Mouse (Mus musculus) neural tube, embryonic 13.5 days (tissue): ENCODE data around the gene Tet1. TPM values are rescaled to one million over a fixed set of nuclear protein-coding genes. Genes with fewer than 3 reads are reported as not detected.

Experiments
- ATAC-seq: fragments of 200-750 bp; cut with Nextera tagmentation; 2 replicates; pipeline ENCODE4 v1.8.0; 2017; ENCODE audit warnings: low read depth, mild to moderate bottlenecking, moderate TSS enrichment, moderate library complexity
- H3K27ac ChIP-seq: fragments of 300-500 bp; sonication (generic); replicated peaks from 2 replicates; pipeline ENCODE4 v1.5.1; 2015; ENCODE audit warnings: moderate library complexity, mild to moderate bottlenecking, inconsistent platforms
- H3K27me3 ChIP-seq: fragments of 300-500 bp; sonication (generic); 2 replicates; pipeline ENCODE4 v1.6.1; 2015; ENCODE audit warnings: mild to moderate bottlenecking, inconsistent platforms
- H3K36me3 ChIP-seq: fragments of 300-500 bp; sonication (generic); 2 replicates; pipeline ENCODE4 v1.6.1; 2015; ENCODE audit warnings: mild to moderate bottlenecking, inconsistent platforms
- H3K4me1 ChIP-seq: fragments of 300-500 bp; sonication (generic); replicated peaks from 2 replicates; pipeline ENCODE4 v1.6.1; 2015; ENCODE audit warnings: inconsistent platforms
- H3K4me2 ChIP-seq: fragments of 300-500 bp; sonication (generic); 2 replicates; pipeline ENCODE4 v1.6.1; 2015; ENCODE audit warnings: inconsistent platforms, mild to moderate bottlenecking, moderate library complexity
- H3K4me3 ChIP-seq: fragments of 300-500 bp; sonication (generic); 2 replicates; pipeline ENCODE4 v1.5.1; 2015; ENCODE audit warnings: mild to moderate bottlenecking, inconsistent platforms
- H3K9ac ChIP-seq: fragments of 300-500 bp; sonication (generic); 2 replicates; pipeline ENCODE4 v1.6.1; 2015; ENCODE audit warnings: moderate library complexity, mild to moderate bottlenecking, inconsistent platforms
- H3K9me3 ChIP-seq: fragments of 300-500 bp; sonication (generic); 2 replicates; pipeline ENCODE4 v1.6.1; 2016; ENCODE audit warnings: inconsistent platforms
- WGBS: fragments of 180-500 bp; shearing (Covaris S2); methylation state at CpG from one replicate; pipeline ENCODE4 v1.1.7; 2015; 5-methylcytosine and 5-hydroxymethylcytosine counted together
- polyA plus RNA-seq: library from polyadenylated mRNA; unstranded; fragments of >200 nt; fragmentation: Nextera tagmentation; extraction: Ambion mirVana; gene quantifications from 2 replicates; pipeline ENCODE4 v1.2.1, GENCODE M21; 2015

Tet1 gene
- polyA plus RNA-seq, 1 experiment from 2014 or later = 30.4 TPM

DNA sequence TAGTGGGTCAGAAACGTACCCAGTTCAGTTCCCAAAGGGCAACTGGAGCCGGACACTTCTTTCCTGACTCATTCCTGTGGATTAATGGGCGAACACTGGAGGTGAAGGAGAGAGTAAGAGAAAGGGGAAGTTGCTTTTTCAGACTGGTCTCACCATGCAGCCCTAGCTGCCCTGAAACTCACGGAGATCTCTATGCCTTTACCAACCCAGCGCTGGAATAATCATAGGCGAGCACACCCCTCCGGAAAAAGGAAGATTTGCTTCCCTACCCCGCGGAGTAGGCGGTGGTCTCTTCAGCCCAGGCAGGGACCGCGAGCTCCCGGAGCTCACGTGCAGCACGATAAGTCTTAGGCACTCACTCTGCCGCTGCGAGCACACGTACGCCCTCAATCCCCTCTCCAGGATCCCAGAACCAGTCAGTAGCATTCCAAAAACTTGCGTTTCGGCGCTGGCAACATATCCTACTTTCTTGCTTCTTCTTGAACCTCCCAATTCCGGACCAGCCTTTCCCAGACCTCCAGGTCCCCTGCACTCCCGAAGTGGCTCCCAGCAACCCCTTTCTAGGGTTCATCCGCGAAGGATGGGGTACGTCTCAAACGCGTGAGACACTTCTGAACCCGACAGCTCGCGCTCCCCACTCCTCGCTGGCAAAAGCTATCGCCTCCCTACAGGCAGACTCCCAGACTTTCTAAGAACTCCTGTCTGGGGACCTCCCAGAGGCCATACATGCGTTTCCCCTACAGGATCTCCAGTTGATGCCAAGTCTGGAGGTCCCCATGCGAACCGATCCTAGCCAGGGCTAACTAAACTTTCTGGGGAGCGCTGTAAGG lies 22.6 kb downstream of the Tet1 start:
- WGBS = under 1% methylated on average over 38 of the region's 38 CpGs

DNA sequence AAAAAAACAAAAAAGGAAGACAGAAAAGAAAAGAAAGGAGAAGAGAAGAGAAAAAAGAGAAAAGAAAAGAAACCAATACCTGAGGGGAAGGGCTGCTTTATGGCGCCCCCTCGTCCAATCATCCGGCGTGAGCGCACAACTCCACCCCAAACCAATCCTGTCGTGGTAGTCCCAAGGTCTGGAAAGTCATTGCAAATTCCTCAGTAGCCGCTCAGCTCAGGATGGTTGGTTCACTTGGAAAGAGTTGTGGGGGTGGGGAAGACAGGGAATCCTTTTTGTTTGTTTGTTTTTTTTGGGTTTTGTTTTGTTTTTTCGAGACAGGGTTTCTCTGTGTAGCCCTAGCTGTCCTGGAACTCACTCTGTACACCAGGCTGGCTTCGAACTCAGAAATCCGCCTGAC lies 23.3 kb downstream of the Tet1 start:
- Histone ChIP-seq H3K27ac (no peak overlapping the region), H3K9ac (no peak overlapping the region), H3K4me1 (peaks cover 28% of the 10 kb centered on the region), H3K9me3 (no peaks in the 10 kb centered on the region), H3K27me3 (peaks cover 23% of the 10 kb centered on the region), H3K4me2 (peak overlapping the region; percentile 70), H3K36me3 (no peaks in the 10 kb centered on the region), H3K4me3 (peak overlapping the region; percentile 52; the same call in 1 of the 2 replicates)
- no peak for ATAC-seq
- 21% methylated on average over 10 of the region's 10 CpGs for WGBS

More for the DNA sequence above, 22.6 kb downstream of the Tet1 start:
- 0 out of 2 replicates have a peak, but pooled peaks have one; percentile 11 for ATAC-seq
- H3K4me3 ChIP-seq = peak overlapping the region; percentile 52
- H3K36me3 ChIP-seq = no peaks in the 10 kb centered on the region
- no peak overlapping the region for H3K27ac ChIP-seq
- H3K9me3 ChIP-seq = no peaks in the 10 kb centered on the region
- peak overlapping the region; percentile 64 for H3K9ac ChIP-seq
- peak overlapping the region; percentile 70 for H3K4me2 ChIP-seq
- H3K4me1 ChIP-seq = peaks cover 28% of the 10 kb centered on the region
- H3K27me3 ChIP-seq = peaks cover 23% of the 10 kb centered on the region

DNA sequence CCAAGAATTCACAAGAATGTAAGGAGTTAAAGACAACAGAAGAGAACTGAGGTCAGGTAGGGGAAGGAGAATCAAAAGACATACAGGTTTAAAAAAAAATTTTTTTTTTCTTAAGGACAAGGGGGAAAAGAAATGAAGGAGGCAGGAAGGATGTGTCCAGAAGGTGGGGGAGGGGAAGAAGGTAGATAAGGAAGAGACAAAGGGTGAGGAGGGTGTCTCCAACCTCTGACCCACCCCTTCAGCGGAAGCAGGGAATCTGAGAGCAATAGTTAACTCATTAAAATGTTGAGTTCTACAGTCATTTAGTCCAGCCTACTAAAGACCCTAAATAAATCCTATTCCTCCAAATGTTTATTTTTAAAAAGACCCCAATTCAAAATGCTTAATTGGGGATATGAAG lies 24.3 kb downstream of the Tet1 start:
- H3K4me2 ChIP-seq = peak overlapping the region; percentile 20; the same call in 1 of the 2 replicates

DNA sequence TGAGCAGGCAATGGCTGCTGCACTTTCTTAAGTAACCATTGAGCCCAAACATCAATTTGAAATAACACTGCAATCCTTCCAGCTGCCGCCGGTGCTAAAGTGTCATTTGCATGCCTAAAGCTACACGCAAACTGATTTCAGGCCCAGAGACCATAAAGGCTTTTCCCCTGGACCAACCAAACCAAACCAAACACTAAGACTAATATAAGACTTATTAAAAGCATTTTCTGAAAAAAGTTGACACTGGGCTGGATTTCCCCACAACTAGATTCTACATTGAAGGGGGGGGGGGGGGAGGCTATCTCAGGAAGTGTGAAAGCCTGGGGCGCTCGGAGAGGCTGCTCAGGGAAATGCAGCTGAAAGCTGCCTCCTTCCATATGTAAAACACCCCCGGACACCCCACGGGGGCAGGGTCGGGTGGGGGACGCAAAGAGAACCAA lies 24.8 kb downstream of the Tet1 start:
- Histone ChIP-seq H3K4me1 (peaks cover 28% of the 10 kb centered on the region), H3K4me2 (peak overlapping the region; percentile 20; the same call in 1 of the 2 replicates), H3K27me3 (peaks cover 23% of the 10 kb centered on the region), H3K9me3 (no peaks in the 10 kb centered on the region), H3K27ac (no peak overlapping the region), H3K4me3 (no peak overlapping the region), H3K9ac (no peak overlapping the region), H3K36me3 (peaks cover 4% of the 10 kb centered on the region; the same call in 1 of the 2 replicates)
- WGBS = 5% methylated on average over 9 of the region's 9 CpGs
- no peak for ATAC-seq

More for the DNA sequence above, 24.3 kb downstream of the Tet1 start:
- H3K9me3 ChIP-seq = no peaks in the 10 kb centered on the region
- WGBS = 33% methylated on average over 1 of the region's 1 CpGs
- no peak overlapping the region for H3K4me3 ChIP-seq
- H3K36me3 ChIP-seq = no peaks in the 10 kb centered on the region
- H3K9ac ChIP-seq = no peak overlapping the region
- peaks cover 23% of the 10 kb centered on the region for H3K27me3 ChIP-seq
- no peak for ATAC-seq
- peaks cover 28% of the 10 kb centered on the region for H3K4me1 ChIP-seq
- H3K27ac ChIP-seq = no peak overlapping the region

DNA sequence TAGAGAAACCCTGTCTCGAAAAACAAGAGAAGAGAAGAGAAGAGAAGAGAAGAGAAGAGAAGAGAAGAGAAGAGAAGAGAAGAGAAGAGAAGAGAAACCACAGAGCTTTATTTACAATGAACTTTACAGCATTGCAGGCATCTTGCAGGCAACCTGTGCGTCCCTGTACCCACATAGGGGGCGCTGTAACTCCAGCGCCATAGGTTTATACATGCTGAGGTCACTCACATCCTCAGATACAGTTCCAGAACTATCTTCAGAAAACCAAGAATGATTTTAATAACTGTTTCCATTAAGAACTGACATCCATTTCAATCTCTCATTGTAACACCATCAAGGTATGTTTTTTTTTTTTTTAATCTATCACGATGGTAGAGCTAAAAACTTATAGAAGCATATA lies 27.6 kb downstream of the Tet1 start:
- no peak overlapping the region for H3K4me2 ChIP-seq
- peaks cover 16% of the 10 kb centered on the region for H3K27me3 ChIP-seq
- no peak overlapping the region for H3K4me3 ChIP-seq
- H3K27ac ChIP-seq = no peak overlapping the region
- peaks cover 15% of the 10 kb centered on the region for H3K4me1 ChIP-seq
- ATAC-seq = no peak
- 41% methylated on average over 5 of the region's 5 CpGs for WGBS
- H3K36me3 ChIP-seq = peaks cover 8% of the 10 kb centered on the region; the same call in 1 of the 2 replicates
- no peaks in the 10 kb centered on the region for H3K9me3 ChIP-seq
- H3K9ac ChIP-seq = no peak overlapping the region

DNA sequence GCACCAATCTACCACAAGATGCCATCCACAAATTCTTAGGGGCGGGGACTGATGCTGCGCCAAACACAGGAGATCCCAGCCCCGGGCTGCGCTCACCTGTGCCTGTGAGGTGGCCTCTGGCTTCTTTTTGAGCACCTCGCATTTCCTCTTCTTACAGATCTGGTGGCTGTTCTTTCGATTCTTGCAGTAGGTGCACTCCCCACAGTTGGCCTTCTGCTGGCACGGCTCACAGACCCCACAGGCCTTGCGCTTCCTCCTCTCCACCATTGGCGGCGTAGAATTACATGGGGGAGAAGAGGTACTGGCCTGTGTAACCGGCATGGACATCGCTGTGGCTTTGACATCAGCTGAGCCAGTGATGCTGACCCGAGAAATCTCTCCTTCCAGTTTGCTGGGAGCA lies 30.7 kb downstream of the Tet1 start:
- no peak overlapping the region for H3K4me3 ChIP-seq
- 88% methylated on average over 13 of the region's 13 CpGs for WGBS
- no peak overlapping the region for H3K4me2 ChIP-seq
- no peak for ATAC-seq
- H3K27ac ChIP-seq = no peak overlapping the region
- H3K27me3 ChIP-seq = no peaks in the 10 kb centered on the region
- no peaks in the 10 kb centered on the region for H3K9me3 ChIP-seq
- no peaks in the 10 kb centered on the region for H3K4me1 ChIP-seq
- peaks cover 8% of the 10 kb centered on the region; the same call in 1 of the 2 replicates for H3K36me3 ChIP-seq
- no peak overlapping the region for H3K9ac ChIP-seq

DNA sequence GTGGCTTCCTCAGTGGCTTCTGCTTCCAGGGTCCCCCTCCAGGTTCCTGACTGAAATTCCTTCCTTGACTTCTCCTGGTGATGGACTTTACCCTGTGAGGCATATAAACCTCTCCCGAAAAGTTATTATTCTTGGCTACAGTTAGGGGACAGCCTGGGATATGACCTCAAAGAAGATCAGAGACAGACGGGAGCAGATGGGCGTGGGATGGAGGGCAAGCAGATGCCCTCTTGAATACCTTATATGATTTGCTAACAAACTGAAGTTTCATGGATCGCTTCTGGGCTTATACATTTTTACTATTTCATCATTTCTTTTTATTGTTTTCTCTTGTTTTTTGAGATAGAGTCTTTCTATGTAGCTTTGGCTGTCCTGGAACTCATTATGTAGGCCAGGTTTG lies 33.2 kb downstream of the Tet1 start:
- no peak overlapping the region for H3K4me2 ChIP-seq

DNA sequence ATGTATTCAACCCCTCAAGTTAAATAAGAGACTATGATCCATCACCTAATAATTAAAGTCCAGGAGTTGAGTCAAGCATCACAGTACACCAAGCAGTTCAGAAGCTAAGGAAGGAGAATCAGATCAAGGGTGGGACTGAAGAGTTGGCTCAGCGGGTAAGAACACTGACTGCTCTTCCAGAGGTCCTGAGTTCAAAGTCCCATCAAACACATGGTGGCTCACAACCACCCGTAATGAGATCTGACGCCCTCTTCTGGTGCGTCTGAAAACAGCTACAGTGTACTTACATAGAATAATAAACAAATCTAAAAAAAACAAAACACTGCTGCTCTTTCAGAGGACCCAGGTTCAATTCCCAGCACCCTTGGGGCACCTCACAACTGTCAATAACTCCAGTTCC lies 34.0 kb downstream of the Tet1 start:
- Histone ChIP-seq H3K9ac (no peak overlapping the region), H3K27me3 (no peaks in the 10 kb centered on the region), H3K27ac (no peak overlapping the region), H3K4me3 (no peak overlapping the region), H3K9me3 (no peaks in the 10 kb centered on the region), H3K4me1 (no peaks in the 10 kb centered on the region), H3K4me2 (no peak overlapping the region), H3K36me3 (peaks cover 8% of the 10 kb centered on the region; the same call in 1 of the 2 replicates)
- 83% methylated on average over 4 of the region's 4 CpGs for WGBS
- no peak for ATAC-seq

More for the DNA sequence above, 33.2 kb downstream of the Tet1 start:
- no peaks in the 10 kb centered on the region for H3K27me3 ChIP-seq
- H3K4me1 ChIP-seq = no peaks in the 10 kb centered on the region
- H3K36me3 ChIP-seq = peaks cover 8% of the 10 kb centered on the region; the same call in 1 of the 2 replicates
- WGBS = 88% methylated on average over 4 of the region's 4 CpGs
- no peak overlapping the region for H3K4me3 ChIP-seq
- ATAC-seq = no peak
- no peak overlapping the region for H3K27ac ChIP-seq
- no peaks in the 10 kb centered on the region for H3K9me3 ChIP-seq
- H3K9ac ChIP-seq = no peak overlapping the region

DNA sequence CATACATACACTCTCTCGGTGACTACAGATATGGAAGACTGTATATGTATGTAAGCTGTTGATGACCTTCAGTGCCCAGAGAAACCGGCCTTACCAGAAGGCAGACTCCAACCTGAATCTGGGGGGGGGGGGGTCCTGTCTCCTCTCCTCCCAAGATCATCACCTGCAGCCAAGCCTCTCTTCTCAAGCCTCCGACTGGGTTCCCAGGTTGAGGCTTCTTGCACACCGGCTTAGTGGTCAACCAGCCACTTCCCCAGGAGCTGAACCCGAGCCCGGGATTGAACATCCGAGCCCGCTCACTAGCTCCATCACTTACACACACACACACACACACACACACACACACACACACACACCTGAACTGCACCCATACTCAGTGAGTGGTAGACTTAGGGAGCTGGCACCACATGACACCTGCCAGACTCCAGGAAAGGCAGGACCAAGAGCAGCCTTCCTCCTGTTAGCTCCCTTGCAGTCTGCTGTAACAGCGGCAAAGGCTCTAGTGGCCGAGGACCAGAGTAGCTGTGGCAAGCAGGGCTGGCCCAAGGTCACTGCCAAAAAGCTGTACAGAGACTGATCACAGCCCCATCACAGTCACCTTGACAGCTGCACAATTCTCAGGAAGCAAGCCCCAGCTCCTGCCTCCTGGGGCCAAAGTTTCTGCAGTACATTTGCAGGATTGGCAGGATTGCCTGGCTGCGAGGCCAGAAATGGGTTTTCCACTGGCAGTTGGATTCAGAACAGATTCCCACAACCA lies 42.6 kb downstream of the Tet1 start:
- Histone ChIP-seq H3K4me3 (peak overlapping the region; percentile 55), H3K27ac (peak overlapping the region; percentile 95), H3K9ac (peak overlapping the region; percentile 92), H3K4me1 (peaks cover 39% of the 10 kb centered on the region), H3K36me3 (peaks cover 3% of the 10 kb centered on the region; the same call in 1 of the 2 replicates), H3K27me3 (no peaks in the 10 kb centered on the region), H3K9me3 (no peaks in the 10 kb centered on the region), H3K4me2 (peak overlapping the region; percentile 76)
- ATAC-seq = peak; percentile 48
- 22% methylated on average over 11 of the region's 11 CpGs for WGBS

DNA sequence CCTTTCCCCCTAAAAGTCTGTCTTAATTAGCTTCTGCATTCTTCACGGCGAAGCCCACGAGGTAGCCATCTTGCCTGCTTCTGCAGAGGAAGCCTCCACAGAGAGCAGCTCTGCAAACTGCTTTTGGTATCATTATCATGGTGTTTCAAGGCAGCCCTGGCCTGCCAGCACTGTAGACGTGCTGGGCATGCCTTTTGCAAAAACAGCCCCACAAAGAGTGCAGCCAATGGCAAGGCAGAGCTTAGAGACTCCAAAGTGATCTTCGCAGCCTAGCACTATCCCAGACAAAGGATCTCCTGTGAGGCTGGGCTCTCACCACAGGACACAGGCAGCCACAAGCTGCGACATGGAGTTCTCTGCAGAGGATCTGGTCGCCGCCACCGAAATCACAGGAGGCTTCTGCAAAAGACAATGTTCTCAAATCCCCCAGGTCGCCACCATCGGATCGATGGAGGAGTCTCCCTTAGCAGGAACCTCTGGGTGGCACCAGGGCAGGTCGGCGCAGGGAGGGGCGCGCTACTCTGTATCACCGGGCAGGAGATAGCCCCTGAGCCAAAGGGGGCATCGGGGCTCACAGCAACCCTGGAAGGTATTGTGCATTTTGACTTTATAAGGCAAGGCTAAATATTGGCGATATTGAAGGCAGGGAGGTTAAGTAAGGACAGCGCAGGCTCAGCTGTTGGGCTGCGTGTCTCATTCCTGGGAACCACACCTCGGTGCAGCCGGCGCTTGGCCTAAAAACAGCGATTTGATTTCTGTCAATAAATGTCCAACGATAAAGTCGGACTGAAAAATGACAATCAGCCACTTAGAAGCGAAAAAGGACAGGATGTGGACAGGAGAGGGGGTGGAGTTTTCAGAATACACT lies 43.4 kb downstream of the Tet1 start:
- H3K36me3 ChIP-seq = peaks cover 7% of the 10 kb centered on the region; the same call in 1 of the 2 replicates
- peak overlapping the region; percentile 55 for H3K4me3 ChIP-seq
- no peaks in the 10 kb centered on the region for H3K9me3 ChIP-seq
- H3K27me3 ChIP-seq = no peaks in the 10 kb centered on the region
- H3K9ac ChIP-seq = peak overlapping the region; percentile 92
- ATAC-seq = peak; percentile 97
- H3K4me1 ChIP-seq = peaks cover 39% of the 10 kb centered on the region
- peak overlapping the region; percentile 95 for H3K27ac ChIP-seq
- peak overlapping the region; percentile 76 for H3K4me2 ChIP-seq
- WGBS = under 1% methylated on average over 28 of the region's 28 CpGs

DNA sequence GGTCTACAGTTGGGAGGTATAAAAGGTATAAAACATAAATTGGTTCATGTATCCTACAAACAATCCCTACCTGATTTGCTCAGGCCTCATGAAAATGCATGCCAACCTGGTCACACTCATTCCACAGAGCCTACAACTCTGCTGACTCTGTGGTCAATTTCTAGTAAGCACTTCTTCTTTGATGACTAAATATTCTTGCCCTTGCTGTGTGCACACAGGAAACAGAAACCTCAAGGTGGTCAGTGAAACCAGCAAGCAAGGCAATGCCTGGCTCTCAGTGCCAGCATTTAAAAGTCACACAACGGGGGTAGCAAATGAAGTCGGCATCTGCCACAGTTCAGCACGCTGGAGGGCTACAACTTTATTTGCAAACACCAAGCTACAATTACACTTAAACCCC lies 45.2 kb downstream of the Tet1 start:
- peaks cover 45% of the 10 kb centered on the region for H3K4me1 ChIP-seq
- no peak for ATAC-seq
- H3K36me3 ChIP-seq = peaks cover 12% of the 10 kb centered on the region; the same call in 1 of the 2 replicates
- no peaks in the 10 kb centered on the region for H3K27me3 ChIP-seq
- H3K9me3 ChIP-seq = no peaks in the 10 kb centered on the region
- H3K9ac ChIP-seq = peak overlapping the region; percentile 60
- H3K27ac ChIP-seq = no peak overlapping the region
- H3K4me2 ChIP-seq = peak overlapping the region; percentile 76
- WGBS = 72% methylated on average over 3 of the region's 3 CpGs
- H3K4me3 ChIP-seq = peak overlapping the region; percentile 55
